Mouse (Mus musculus): ENCODE measurements around the gene BC029722. TPM values are rescaled to one million over a fixed set of nuclear protein-coding genes. Genes with fewer than 3 reads are reported as not detected.
A peak's percentile ranks its signal among the peaks of the same experiment; 100 is the strongest.
"Not testable (repeated sequence)": the region's sequence is repeated elsewhere in the genome, so short reads cannot be mapped to it uniquely, and the experiment has no call there.

Gene BC029722
- polyA plus RNA-seq, 1 experiment from 2014 or later = 18.1 TPM

GRCm38 (mm10) chr2:155834732-155835131 lies 15.5 kb upstream of the BC029722 start, which contains the start of gene Fam83c:
Gene Fam83c, minus strand, starts transcription at chr2:155834854.
- ATAC-seq (replicated peaks; ENCODE audit: low FRiP score) = no peak; the same call in 1 of the 2 replicates
- no peaks in the 10 kb centered on the region for H3K4me1 ChIP-seq
- no peak within 1 kb of the TSS for H3K4me3 ChIP-seq (replicated peaks)
- no peak within 1 kb of the TSS for H3K4me2 ChIP-seq
- H3K9me3 ChIP-seq (replicated peaks) = no peaks in the 10 kb centered on the region
- no peak within 1 kb of the TSS for H3K27ac ChIP-seq
- H3K36me3 ChIP-seq = no peaks in the 10 kb centered on the region
- no peak within 1 kb of the TSS for H3K9ac ChIP-seq
- WGBS = 74% methylated on average over 9 of the region's 9 CpGs
- no peaks in the 10 kb centered on the region for H3K27me3 ChIP-seq

- H3K36me3 ChIP-seq; H3K9me3 ChIP-seq (replicated peaks); H3K27ac ChIP-seq; H3K27me3 ChIP-seq; H3K4me1 ChIP-seq; H3K4me2 ChIP-seq; ATAC-seq (replicated peaks; ENCODE audit: low FRiP score); H3K9ac ChIP-seq; H3K4me3 ChIP-seq (replicated peaks): not testable (repeated sequence)
- 71% methylated on average over 1 of the region's 1 CpGs for WGBS
Measured at GRCm38 (mm10) chr2:155832087-155832486, 12.9 kb upstream of the BC029722 start.

- Histone ChIP-seq H3K27me3 (no peaks in the 10 kb centered on the region), H3K4me3 (replicated peaks) (no peak overlapping the region)
- WGBS = 57% methylated on average over 9 of the region's 9 CpGs
Measured at GRCm38 (mm10) chr2:155831302-155831701, 12.1 kb upstream of the BC029722 start.

GRCm38 (mm10) chr2:155830841-155831240 lies 11.6 kb upstream of the BC029722 start:
- Histone ChIP-seq H3K27me3 (no peaks in the 10 kb centered on the region), H3K4me2 (no peak overlapping the region), H3K9me3 (replicated peaks) (no peaks in the 10 kb centered on the region), H3K4me3 (replicated peaks) (no peak overlapping the region), H3K27ac (no peak overlapping the region), H3K4me1 (peaks cover 9% of the 10 kb centered on the region), H3K36me3 (no peaks in the 10 kb centered on the region), H3K9ac (no peak overlapping the region)
- WGBS = 89% methylated on average over 8 of the region's 8 CpGs
- no peak for ATAC-seq (replicated peaks; ENCODE audit: low FRiP score)

More at GRCm38 (mm10) chr2:155831302-155831701, 12.1 kb upstream of the BC029722 start:
- H3K4me1 ChIP-seq = peaks cover 8% of the 10 kb centered on the region
- no peaks in the 10 kb centered on the region for H3K36me3 ChIP-seq
- H3K9me3 ChIP-seq (replicated peaks) = no peaks in the 10 kb centered on the region
- H3K9ac ChIP-seq = no peak overlapping the region
- no peak overlapping the region for H3K4me2 ChIP-seq
- H3K27ac ChIP-seq = no peak overlapping the region
- no peak for ATAC-seq (replicated peaks; ENCODE audit: low FRiP score)

- peak within 1 kb of the TSS; percentile 82 for H3K4me3 ChIP-seq (replicated peaks)
- H3K9ac ChIP-seq = peak within 1 kb of the TSS; percentile 76
- WGBS = 2% methylated on average over 27 of the region's 27 CpGs
- no peaks in the 10 kb centered on the region for H3K9me3 ChIP-seq (replicated peaks)
- peak; percentile 94 for ATAC-seq (replicated peaks; ENCODE audit: low FRiP score)
- H3K27ac ChIP-seq = peak within 1 kb of the TSS; percentile 92
- no peaks in the 10 kb centered on the region for H3K27me3 ChIP-seq
- H3K36me3 ChIP-seq = peaks cover 23% of the 10 kb centered on the region
- peaks cover 19% of the 10 kb centered on the region for H3K4me1 ChIP-seq
- peak within 1 kb of the TSS; percentile 71 for H3K4me2 ChIP-seq
Measured at GRCm38 (mm10) chr2:155826630-155827424, 7.6 kb upstream of the BC029722 start, which contains the start of gene Eif6. Gene Eif6, minus strand, starts transcription at chr2:155826925.

- 1% methylated on average over 52 of the region's 52 CpGs for WGBS
- ATAC-seq (replicated peaks; ENCODE audit: low FRiP score) = peak; percentile 13; the same call in 1 of the 2 replicates
- peaks cover 30% of the 10 kb centered on the region for H3K36me3 ChIP-seq
- peak overlapping the region; percentile 82 for H3K4me3 ChIP-seq (replicated peaks)
- H3K27ac ChIP-seq = peak overlapping the region; percentile 92
- H3K4me2 ChIP-seq = peak overlapping the region; percentile 71
- H3K9ac ChIP-seq = peak overlapping the region; percentile 76
- H3K4me1 ChIP-seq = peaks cover 19% of the 10 kb centered on the region
- no peaks in the 10 kb centered on the region for H3K27me3 ChIP-seq
- H3K9me3 ChIP-seq (replicated peaks) = no peaks in the 10 kb centered on the region
Measured at GRCm38 (mm10) chr2:155825904-155826629, 6.8 kb upstream of the BC029722 start.

GRCm38 (mm10) chr2:155823722-155824121 lies 4.5 kb upstream of the BC029722 start:
- H3K9me3 ChIP-seq (replicated peaks) = no peaks in the 10 kb centered on the region
- no peak for ATAC-seq (replicated peaks; ENCODE audit: low FRiP score)
- no peak overlapping the region for H3K4me2 ChIP-seq
- 95% methylated on average over 8 of the region's 8 CpGs for WGBS
- H3K4me3 ChIP-seq (replicated peaks) = no peak overlapping the region
- no peak overlapping the region for H3K27ac ChIP-seq
- H3K9ac ChIP-seq = no peak overlapping the region
- H3K27me3 ChIP-seq = no peaks in the 10 kb centered on the region
- peaks cover 49% of the 10 kb centered on the region for H3K36me3 ChIP-seq
- H3K4me1 ChIP-seq = peaks cover 28% of the 10 kb centered on the region

- H3K27ac ChIP-seq = no peak overlapping the region
- ATAC-seq (replicated peaks; ENCODE audit: low FRiP score) = no peak
- H3K9ac ChIP-seq = no peak overlapping the region
- H3K27me3 ChIP-seq = no peaks in the 10 kb centered on the region
- no peak overlapping the region for H3K4me2 ChIP-seq
- H3K4me3 ChIP-seq (replicated peaks) = no peak overlapping the region
- WGBS = 92% methylated on average over 5 of the region's 5 CpGs
- H3K4me1 ChIP-seq = peaks cover 28% of the 10 kb centered on the region
- no peaks in the 10 kb centered on the region for H3K9me3 ChIP-seq (replicated peaks)
- peaks cover 49% of the 10 kb centered on the region for H3K36me3 ChIP-seq
Measured at GRCm38 (mm10) chr2:155820779-155821178, 1.6 kb upstream of the BC029722 start.

GRCm38 (mm10) chr2:155819449-155820251 lies 424 bp upstream of the BC029722 start:
- H3K4me1 ChIP-seq = peaks cover 18% of the 10 kb centered on the region
- H3K4me3 ChIP-seq (replicated peaks) = peak overlapping the region; percentile 73
- H3K27ac ChIP-seq = peak overlapping the region; percentile 77
- H3K4me2 ChIP-seq = peak overlapping the region; percentile 92
- H3K36me3 ChIP-seq = peaks cover 49% of the 10 kb centered on the region
- H3K9me3 ChIP-seq (replicated peaks) = no peaks in the 10 kb centered on the region
- ATAC-seq (replicated peaks; ENCODE audit: low FRiP score) = no peak; the same call in none of the 2 replicates
- H3K27me3 ChIP-seq = no peaks in the 10 kb centered on the region
- 58% methylated on average over 6 of the region's 6 CpGs for WGBS
- peak overlapping the region; percentile 73; the same call in 1 of the 2 replicates for H3K9ac ChIP-seq

- no peaks in the 10 kb centered on the region for H3K27me3 ChIP-seq
- H3K4me2 ChIP-seq = peak overlapping the region; percentile 92
- peak; percentile 96 for ATAC-seq (replicated peaks; ENCODE audit: low FRiP score)
- H3K9ac ChIP-seq = peak overlapping the region; percentile 73
- H3K36me3 ChIP-seq = peaks cover 45% of the 10 kb centered on the region
- WGBS = 1% methylated on average over 37 of the region's 37 CpGs
- no peaks in the 10 kb centered on the region for H3K9me3 ChIP-seq (replicated peaks)
- peak overlapping the region; percentile 73 for H3K4me3 ChIP-seq (replicated peaks)
- peaks cover 18% of the 10 kb centered on the region for H3K4me1 ChIP-seq
- peak overlapping the region; percentile 77 for H3K27ac ChIP-seq
Measured at GRCm38 (mm10) chr2:155818596-155819391, 432 bp downstream of the BC029722 start.

Measured in kidney, embryonic 15.5 days (tissue).